ENCODE assay signal across 7 mouse cellular contexts in genomic region chr19:44363529-44363928, GRCm38 (mm10). TPM values are rescaled to one million over a fixed set of nuclear protein-coding genes. Genes with fewer than 3 reads are reported as not detected.
DNase-seq lines count a peak whose midpoint lies in the region; ATAC-seq and TF ChIP-seq lines count a peak whose summit lies in the region.

No protein-coding gene starts in this region.

- TF ChIP-seq CTCF in small intestine, adult 2 months (IDR thresholded peaks at IDR 0.05; ENCODE audit: extremely low read depth, insufficient read length, insufficient replicate concordance, low read depth, low read length) = peak; percentile 70; the same call in 1 of the 2 replicates

- H3K4me3 ChIP-seq in ES-E14 (ENCODE audit: insufficient read depth in 1 of 2, low read depth in 1 of 2, low read length in 2 of 2, poor library complexity in 1 of 2, severe bottlenecking in 1 of 2) = peak overlapping the region in 1 of 2 experiments; percentile 8; a peak in 1 of 4 replicates
- H3K4me3 ChIP-seq in embryonic facial prominence, embryonic 13.5 days = no peak overlapping the region
- no peak overlapping the region for H3K4me3 ChIP-seq in small intestine, adult 2 months (ENCODE audit: low read depth, low read length)

- no peaks in the 10 kb centered on the region for H3K9me3 ChIP-seq in ES-E14 (ENCODE audit: control insufficient read depth, insufficient read depth, low read depth, low read length)
- no peaks in the 10 kb centered on the region for H3K9me3 ChIP-seq in embryonic facial prominence, embryonic 13.5 days

- 24% methylated on average over 13 of the region's 13 CpGs for whole genome bisulfite sequencing in embryonic facial prominence, embryonic 13.5 days
- 25% methylated on average over 13 of the region's 13 CpGs for WGBS in small intestine, adult 2 months

- intact Hi-C loops in heart, postnatal 25 days (cut with DNase I) = loop anchor here (5.0 kb wide), 1 partner anchor 116 kb away; no protein-coding TSS in a partner anchor

- H3K4me1 ChIP-seq in ES-E14 (ENCODE audit: control insufficient read depth in 2 of 2, insufficient read depth in 2 of 2, low read length in 2 of 2, poor library complexity in 1 of 2) = no peaks in the 10 kb centered on the region
- peaks cover 5% of the 10 kb centered on the region; the same call in 1 of the 2 replicates for H3K4me1 ChIP-seq in embryonic facial prominence, embryonic 13.5 days
- no peaks in the 10 kb centered on the region for H3K4me1 ChIP-seq in small intestine, adult 2 months (ENCODE audit: control insufficient read depth, insufficient read depth, insufficient read length, low read length)

- in situ Hi-C loops in ES-E14 (cut with MboI; ENCODE audit: low sequenced_read_pairs in 2 of 2, unreplicated experiment in 2 of 2) = no loop called here

- H3K9ac ChIP-seq in ES-E14 (ENCODE audit: insufficient read depth, low read depth, low read length, poor library complexity, severe bottlenecking) = no peak overlapping the region; the same call in 1 of the 2 replicates
- no peak overlapping the region for H3K9ac ChIP-seq in embryonic facial prominence, embryonic 13.5 days

- no peak for TF ChIP-seq POLR2A in small intestine, adult 2 months (IDR thresholded peaks at IDR 0.05; ENCODE audit: low read depth, low read length)

- H3K27me3 ChIP-seq in embryonic facial prominence, embryonic 13.5 days = no peaks in the 10 kb centered on the region
- H3K27me3 ChIP-seq in small intestine, adult 2 months (ENCODE audit: control insufficient read depth, insufficient read depth, low read length) = no peaks in the 10 kb centered on the region; the same call in none of the 2 replicates

- no peaks in the 10 kb centered on the region; the same call in 1 of the 2 replicates for H3K36me3 ChIP-seq in ES-E14 (ENCODE audit: control insufficient read depth, insufficient read depth, low read length, poor library complexity, severe bottlenecking)
- no peaks in the 10 kb centered on the region for H3K36me3 ChIP-seq in embryonic facial prominence, embryonic 13.5 days
- H3K36me3 ChIP-seq in small intestine, adult 2 months (ENCODE audit: control insufficient read depth, insufficient read depth, low read length) = no peaks in the 10 kb centered on the region

- no peak for ATAC-seq in embryonic facial prominence, embryonic 13.5 days (ENCODE audit: insufficient number of reproducible peaks, insufficient read depth, low FRiP score, low TSS enrichment, low read depth)

- DNase-seq in ES-E14 (ENCODE audit: low read depth, low spot score) = peak; percentile 91
- peak; percentile 92 for DNase-seq in adrenal gland, postnatal 14 days
- peak; percentile 23 for DNase-seq in heart, postnatal 25 days (ENCODE audit: low spot score)
- DNase-seq in layer of hippocampus, postnatal 36 days = peak; percentile 65 to 66
- peak; percentile 83 for DNase-seq in lung, postnatal 36 days

- H3K4me2 ChIP-seq in embryonic facial prominence, embryonic 13.5 days = peak overlapping the region; percentile 14; the same call in 1 of the 2 replicates

- no peak overlapping the region for H3K27ac ChIP-seq in ES-E14 (ENCODE audit: insufficient read depth, low read depth, low read length, poor library complexity, severe bottlenecking)
- no peak overlapping the region for H3K27ac ChIP-seq in embryonic facial prominence, embryonic 13.5 days
- H3K27ac ChIP-seq in small intestine, adult 2 months (ENCODE audit: insufficient read depth, low read depth, low read length) = no peak overlapping the region

TF ChIP-seq in ES-E14, 5 proteins besides CTCF, POLR2A, EP300 and RAD21:
- TF ChIP-seq ZNF384 (IDR thresholded peaks at IDR 0.05; ENCODE audit: low read depth, low read length) (no peak), ZC3H11A (IDR thresholded peaks at IDR 0.05; ENCODE audit: borderline replicate concordance, low read depth, low read length) (peak; percentile 87), HCFC1 (IDR thresholded peaks at IDR 0.05; ENCODE audit: borderline replicate concordance, insufficient read depth, low read length) (peak; percentile 62; the same call in 1 of the 2 replicates)

RNA-seq across cellular contexts. Expression of gene Scd4, which starts 30.6 kb away (rescaled TPM):
- 0.13 TPM in 1 of 2 replicates, not detected in the other for total RNA-seq in ES-E14 (2012; rRNA removed)
- total RNA-seq in adrenal gland, postnatal 14 days (2021) = 2.2 and 2.9 TPM in 2 replicates
- polyA plus RNA-seq in embryonic facial prominence, embryonic 13.5 days (2015; fragmentation: Nextera tagmentation; extraction: Ambion mirVana) = 0.15 and 0.25 TPM in 2 replicates
- total RNA-seq in heart, postnatal 25 days (2021) = 1 to 10 TPM; 6.5 to 9.2 TPM
- 1 to 10 TPM; 1.7 to 2.7 TPM for total RNA-seq in layer of hippocampus, postnatal 36 days (2021)
- polyA plus RNA-seq in small intestine, adult 2 months (2012; rRNA removed) = 0.08 and 0.22 TPM in 2 replicates

RNA-seq across cellular contexts. Expression of gene Scd1, which starts 44.1 kb away (rescaled TPM):
- total RNA-seq in ES-E14 (2012; rRNA removed) = 37.2 and 45.8 TPM in 2 replicates
- total RNA-seq in adrenal gland, postnatal 14 days (2021) = 186 and 262 TPM in 2 replicates
- polyA plus RNA-seq in embryonic facial prominence, embryonic 13.5 days (2015; fragmentation: Nextera tagmentation; extraction: Ambion mirVana) = 6.7 and 9.0 TPM in 2 replicates
- 10 to 100 TPM; 34.1 to 67.0 TPM for total RNA-seq in heart, postnatal 25 days (2021)
- total RNA-seq in layer of hippocampus, postnatal 36 days (2021) = 100 to 1,000 TPM; 121 to 157 TPM
- polyA plus RNA-seq in small intestine, adult 2 months (2012; rRNA removed) = 9.6 and 24.9 TPM in 2 replicates

Comparison
In these comparisons a context has a peak if more than half of its experiments do, and no peak if none do; other contexts are left out.
1. DNase-seq: peak in every context shown above with its lines; median percentile 92 in adrenal gland, postnatal 14 days; 91 in ES-E14; 83 in lung, postnatal 36 days; 66 in layer of hippocampus, postnatal 36 days; 23 in heart, postnatal 25 days.